Mouse (Mus musculus) megakaryocyte, adult 5-6 weeks (primary cell): Measurements from ENCODE around the gene Nkx2-1. TPM values are rescaled to one million over a fixed set of nuclear protein-coding genes. Genes with fewer than 3 reads are reported as not detected.

Source experiments
- ATAC-seq: 2 replicates; pipeline ENCODE4 v1.8.0; 2016; ENCODE audit warnings: mild to moderate bottlenecking, inconsistent platforms; ENCODE audit not compliant: poor library complexity, severe bottlenecking
- total RNA-seq, 2 experiments: library from RNA; stranded (forward) in 1 of 2; stranded (reverse) in 1 of 2; fragments of 153-499, 151-499 nt in 1 of 2; fragments of 221-1000, 200-1000 nt in 1 of 2; gene quantifications; 2 replicates each; pipeline versions ENCODE4 v1.2.3 to v1.2.4; 2015 to 2017

Gene Nkx2-1
- total RNA-seq, 2 experiments from 2014 or later: not detected

DNA sequence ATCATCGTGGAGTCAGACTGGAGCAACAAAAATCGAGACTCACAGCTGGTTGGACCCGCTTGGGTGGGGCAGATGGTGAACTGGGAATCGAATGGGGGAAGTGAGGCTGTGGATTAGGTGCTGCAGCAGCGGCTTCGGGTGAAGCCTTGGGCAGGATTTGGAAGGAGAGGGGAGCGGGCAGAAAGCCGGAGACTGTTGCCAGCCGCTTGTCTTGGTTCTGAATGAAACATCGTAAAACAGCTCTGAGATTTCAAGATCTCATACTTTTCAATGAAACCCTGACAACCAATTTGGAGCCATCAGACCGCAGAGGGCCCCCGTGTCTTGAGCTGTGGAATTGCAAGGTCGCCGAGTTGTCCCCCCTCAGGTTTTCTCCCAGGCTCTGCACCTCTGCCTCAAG, 12.5 kb downstream of the Nkx2-1 start:
- no peak for ATAC-seq

GRCm38 (mm10) chr12:56522191-56522590, 14.5 kb downstream of the Nkx2-1 start:
- ATAC-seq: no peak

GRCm38 (mm10) chr12:56521106-56521840, 15.4 kb downstream of the Nkx2-1 start:
- ATAC-seq: no peak

GRCm38 (mm10) chr12:56520396-56521105, 16.2 kb downstream of the Nkx2-1 start:
- no peak for ATAC-seq

DNA sequence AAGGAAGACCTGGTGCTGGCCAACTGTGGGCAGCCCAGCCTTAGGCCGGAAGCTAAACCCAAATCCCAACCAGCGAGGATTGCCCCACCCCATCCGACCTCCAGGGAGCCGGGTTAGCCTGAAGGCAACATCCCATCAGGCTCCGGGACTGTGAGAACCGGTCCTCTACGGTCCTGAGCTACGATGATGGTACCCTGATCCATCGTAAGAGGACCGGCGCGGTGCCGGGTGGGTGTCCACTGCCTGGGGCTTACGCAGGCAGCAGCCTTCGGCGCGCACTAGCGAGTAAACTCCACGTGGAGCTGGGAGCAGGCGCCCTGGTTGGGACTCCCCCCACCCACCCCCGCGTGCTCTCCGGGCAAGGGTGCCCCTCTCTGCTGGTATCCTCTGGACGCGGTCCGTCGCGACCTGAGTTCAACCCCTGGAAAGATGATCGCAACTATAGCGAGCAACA, 16.9 kb downstream of the Nkx2-1 start:
- ATAC-seq: no peak

DNA sequence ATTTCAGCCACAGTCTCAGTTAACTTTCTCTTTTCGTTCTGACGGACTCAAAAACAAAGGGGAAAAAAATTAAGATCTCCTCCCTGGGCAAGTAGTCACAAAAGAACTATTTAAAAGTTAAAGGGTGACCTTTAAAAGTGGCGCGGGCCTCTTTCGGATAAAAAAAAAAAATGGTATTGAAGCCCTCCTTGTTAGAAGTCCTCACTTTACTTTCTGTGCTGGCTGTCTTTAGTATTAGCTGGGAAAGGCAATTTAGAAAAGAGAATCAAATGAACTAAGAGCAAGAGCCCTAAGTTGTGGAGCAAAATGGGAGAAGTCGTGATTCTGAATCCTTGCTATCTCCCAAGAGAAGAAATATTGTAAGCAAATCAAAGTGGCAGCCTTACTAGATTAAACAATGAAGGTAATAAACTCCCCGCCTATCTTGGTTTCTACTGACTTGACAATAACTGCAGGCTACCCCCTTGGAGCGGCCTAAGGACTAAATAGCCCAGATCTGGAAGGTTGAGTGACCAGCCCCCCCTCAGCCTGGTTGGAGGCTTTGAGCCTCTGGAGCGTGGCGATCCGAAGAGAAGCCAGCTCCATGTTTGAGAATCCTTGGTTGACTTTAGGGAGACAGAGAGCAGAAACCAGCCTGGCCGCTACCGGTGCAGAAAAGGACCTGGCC, 17.5 kb downstream of the Nkx2-1 start:
- ATAC-seq: no peak

- ATAC-seq: no peak
Measured at GRCm38 (mm10) chr12:56518221-56518620, 18.5 kb downstream of the Nkx2-1 start.

DNA sequence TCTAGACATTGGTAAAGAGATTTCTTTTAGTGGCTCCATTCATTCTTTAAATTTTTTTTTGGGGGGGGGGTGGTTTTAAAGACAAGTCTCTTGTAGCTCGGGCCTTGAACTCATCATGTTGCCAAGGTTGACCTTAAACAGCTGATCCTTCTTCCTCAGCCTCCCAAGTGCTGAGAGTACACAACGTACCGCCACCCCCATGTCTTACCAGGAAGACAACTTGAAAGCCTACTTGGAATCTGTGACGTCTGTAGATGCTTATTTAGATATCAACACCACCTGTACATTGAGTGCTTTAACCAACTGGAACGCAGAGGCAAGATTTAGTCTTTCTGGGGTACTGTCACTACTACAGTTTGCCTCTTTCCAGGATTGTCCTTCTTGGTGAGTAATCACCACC, 21.9 kb downstream of the Nkx2-1 start:
- ATAC-seq: no peak

- no peak for ATAC-seq
Measured at GRCm38 (mm10) chr12:56508413-56508812, 28.3 kb downstream of the Nkx2-1 start.

DNA sequence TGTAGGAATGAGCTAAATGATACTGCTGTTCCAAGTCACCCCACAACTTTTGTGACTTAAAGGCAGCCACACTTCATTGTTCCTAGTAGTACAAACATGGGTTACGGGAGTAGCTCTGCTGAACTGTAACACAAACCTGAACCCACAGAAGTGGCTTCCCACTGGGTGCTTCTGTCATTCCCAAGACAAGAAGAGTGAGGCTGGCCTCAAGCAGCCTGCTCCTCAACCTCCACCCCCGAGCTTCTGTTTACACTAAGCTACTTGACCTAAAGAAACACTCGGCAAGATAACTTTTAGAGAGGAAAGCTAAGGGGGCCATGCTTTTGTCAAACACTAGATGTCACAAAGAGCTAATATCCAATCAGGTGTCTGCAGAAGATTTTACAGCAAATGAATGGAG, 49.7 kb downstream of the Nkx2-1 start:
- no peak for ATAC-seq

- ATAC-seq: no peak
Measured at GRCm38 (mm10) chr12:56482606-56483005, 54.1 kb downstream of the Nkx2-1 start.

Other genes starting within 250 kb of the Nkx2-1 start
- 22.8 and 25.7 TPM in 2 replicates for gene Mbip, start 191.0 kb downstream of the Nkx2-1 start, total RNA-seq (2015)
- gene Mbip, start 191.0 kb downstream of the Nkx2-1 start, total RNA-seq (2017): 21.4 and 22.8 TPM in 2 replicates
- not detected in 2 replicates for gene Nkx2-9, start 76.4 kb upstream of the Nkx2-1 start, total RNA-seq (2015)
- not detected in 2 replicates for gene Nkx2-9, start 76.4 kb upstream of the Nkx2-1 start, total RNA-seq (2017)
- not detected in 2 replicates for gene Pax9, start 154.9 kb upstream of the Nkx2-1 start, total RNA-seq (2015)
- gene Pax9, start 154.9 kb upstream of the Nkx2-1 start, total RNA-seq (2017): not detected in 2 replicates